Mouse (Mus musculus): ENCODE data around the gene Gas2l1. TPM values are rescaled to one million over a fixed set of nuclear protein-coding genes. Genes with fewer than 3 reads are reported as not detected.

Gas2l1 gene
- polyA plus RNA-seq, 2 experiments from 2014 or later: 0.35 to 0.71 TPM

Other genes with a start within 250 kb of the Gas2l1 start
- 10 to 100 TPM; 19.2 to 24.2 TPM for gene Nf2, start 215.8 kb downstream of the Gas2l1 start, polyA plus RNA-seq (2017; shearing (Covaris generic))
- gene Nipsnap1, start 191.4 kb downstream of the Gas2l1 start, polyA plus RNA-seq (2017; shearing (Covaris generic)): 10 to 100 TPM; 50.0 to 62.7 TPM
- gene Thoc5, start 170.0 kb downstream of the Gas2l1 start, polyA plus RNA-seq (2017; shearing (Covaris generic)): 10 to 100 TPM; 38.7 to 48.5 TPM
- gene Nefh, start 117.3 kb downstream of the Gas2l1 start, polyA plus RNA-seq (2017; shearing (Covaris generic)): 1 to 10 TPM; 6.6 to 6.9 TPM
- 10 to 100 TPM; 43.6 to 77.5 TPM for gene Ap1b1, start 78.5 kb downstream of the Gas2l1 start, polyA plus RNA-seq (2017; shearing (Covaris generic))
- not detected for gene Rasl10a, start 7.2 kb downstream of the Gas2l1 start, polyA plus RNA-seq (2017; shearing (Covaris generic))
- 1 to 10 TPM; 2.7 to 3.7 TPM for gene Rhbdd3, start 33.6 kb upstream of the Gas2l1 start, polyA plus RNA-seq (2017; shearing (Covaris generic))
- 100 to 1,000 TPM; 160 to 163 TPM for gene Ewsr1, start 33.9 kb upstream of the Gas2l1 start, polyA plus RNA-seq (2017; shearing (Covaris generic))
- gene Emid1, start 86.9 kb upstream of the Gas2l1 start, polyA plus RNA-seq (2017; shearing (Covaris generic)): under 1 TPM in 1 of 2 experiments, not detected in 1; 0.22 TPM
- 1 to 10 TPM; 3.4 to 4.3 TPM for gene Kremen1, start 196.2 kb upstream of the Gas2l1 start, polyA plus RNA-seq (2017; shearing (Covaris generic))

Measured in CD4-positive, CD25-positive, alpha-beta regulatory T cell, adult 4 months (primary cell).